Mouse (Mus musculus): ENCODE data around the gene Pctp. TPM values are rescaled to one million over a fixed set of nuclear protein-coding genes. Genes with fewer than 3 reads are reported as not detected.

The Pctp gene
- polyA plus RNA-seq, 2 experiments: 2.3 to 3.9 TPM

DNA sequence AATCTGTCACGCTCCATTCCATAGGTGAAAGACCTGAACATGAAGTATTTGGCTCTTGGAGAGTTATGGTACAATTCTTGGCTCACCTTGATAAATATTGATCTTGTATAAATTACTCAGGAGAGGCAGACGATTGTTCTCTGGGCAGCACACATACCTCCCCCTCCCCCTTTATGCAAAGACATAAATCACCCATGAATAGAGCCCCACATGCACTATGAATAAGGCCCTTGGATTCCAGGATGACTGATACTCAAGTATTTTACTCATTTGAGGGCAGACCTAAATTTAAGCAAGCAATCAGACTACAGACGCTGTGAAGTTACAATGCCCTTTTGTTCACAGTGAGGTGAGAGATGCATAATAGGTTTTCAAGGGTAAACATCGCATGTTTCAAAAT is 32.0 kb downstream of the Pctp start:
- Histone ChIP-seq H3K4me2 (replicated peaks; ENCODE audit: low read depth, low read length, severe bottlenecking) (no peak overlapping the region), H3K9me3 (ENCODE audit: control insufficient read depth, low read length) (no peaks in the 10 kb centered on the region), H3K27ac (replicated peaks; ENCODE audit: low read depth, low read length) (no peak overlapping the region), H3K27me3 (ENCODE audit: control insufficient read depth, insufficient read depth, low read length) (no peaks in the 10 kb centered on the region), H3K9ac (ENCODE audit: low read depth, low read length, severe bottlenecking) (no peak overlapping the region), H3K4me1 (ENCODE audit: control insufficient read depth, insufficient read depth, low read length) (0 out of 2 replicates have a peak, but pooled peaks cover 2% of the 10 kb centered on the region), H3K36me3 (ENCODE audit: control insufficient read depth, insufficient read depth, low read length) (no peaks in the 10 kb centered on the region), H3K4me3 (replicated peaks; ENCODE audit: low read length) (no peak overlapping the region)
- ATAC-seq (ENCODE audit: low FRiP score, low read depth) (no peak), DNase-seq (ENCODE audit: low spot score) (no peak)
- TF ChIP-seq POLR2A (IDR thresholded peaks at IDR 0.05; ENCODE audit: borderline replicate concordance, extremely low read depth, insufficient read depth, insufficient read length): no peak
- WGBS: 48% methylated on average over 4 of the region's 4 CpGs

- Histone ChIP-seq H3K4me3 (replicated peaks; ENCODE audit: low read length) (no peak overlapping the region), H3K9me3 (ENCODE audit: control insufficient read depth, low read length) (no peaks in the 10 kb centered on the region), H3K4me2 (replicated peaks; ENCODE audit: low read depth, low read length, severe bottlenecking) (no peak overlapping the region), H3K36me3 (ENCODE audit: control insufficient read depth, insufficient read depth, low read length) (no peaks in the 10 kb centered on the region), H3K27me3 (ENCODE audit: control insufficient read depth, insufficient read depth, low read length) (no peaks in the 10 kb centered on the region), H3K27ac (replicated peaks; ENCODE audit: low read depth, low read length) (no peak overlapping the region), H3K4me1 (ENCODE audit: control insufficient read depth, insufficient read depth, low read length) (0 out of 2 replicates have a peak, but pooled peaks cover 2% of the 10 kb centered on the region), H3K9ac (ENCODE audit: low read depth, low read length, severe bottlenecking) (no peak overlapping the region)
- 62% methylated on average over 4 of the region's 4 CpGs for WGBS
- no peak for TF ChIP-seq POLR2A (IDR thresholded peaks at IDR 0.05; ENCODE audit: borderline replicate concordance, extremely low read depth, insufficient read depth, insufficient read length)
- ATAC-seq (ENCODE audit: low FRiP score, low read depth): no peak
- DNase-seq (ENCODE audit: low spot score): no peak
Observed at GRCm38 (mm10) chr11:89969131-89969530, 33.6 kb downstream of the Pctp start.

DNA sequence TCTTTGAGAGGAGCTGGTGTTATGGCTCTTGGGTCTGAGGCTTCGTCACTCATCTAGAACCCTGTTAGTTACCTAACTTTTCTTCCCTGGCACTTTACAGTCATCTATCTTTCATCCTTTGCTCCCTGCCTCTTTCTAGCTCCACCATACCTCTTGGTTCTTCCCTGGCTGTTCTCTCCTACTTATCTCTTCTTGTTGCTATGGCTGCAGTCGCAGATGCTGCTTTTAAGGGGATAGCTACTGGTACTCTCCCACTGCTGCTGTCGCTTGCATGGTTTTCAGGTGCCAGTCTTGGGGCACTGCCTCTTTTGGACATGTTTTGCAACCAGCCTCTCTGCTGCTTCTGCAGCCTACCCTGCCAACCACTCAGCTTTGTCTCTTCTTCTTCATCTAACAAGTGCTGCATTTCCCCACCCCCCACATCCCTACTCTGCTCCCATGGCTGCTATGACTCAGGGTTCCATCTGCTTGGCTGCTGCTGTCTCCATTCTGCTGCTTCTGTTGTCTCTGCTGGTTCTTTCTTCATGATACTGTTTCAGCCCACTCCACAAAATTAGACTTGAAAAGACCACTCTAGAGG is 51.9 kb downstream of the Pctp start:
- H3K4me2 ChIP-seq (replicated peaks; ENCODE audit: low read depth, low read length, severe bottlenecking): no peak overlapping the region
- no peak for TF ChIP-seq POLR2A (IDR thresholded peaks at IDR 0.05; ENCODE audit: borderline replicate concordance, extremely low read depth, insufficient read depth, insufficient read length)
- DNase-seq (ENCODE audit: low spot score) (no peak), ATAC-seq (ENCODE audit: low FRiP score, low read depth) (no peak)
- no peak overlapping the region for H3K27ac ChIP-seq (replicated peaks; ENCODE audit: low read depth, low read length)
- H3K4me3 ChIP-seq (replicated peaks; ENCODE audit: low read length): no peak overlapping the region
- 86% methylated on average over 3 of the region's 3 CpGs for WGBS
- no peaks in the 10 kb centered on the region for H3K36me3 ChIP-seq (ENCODE audit: control insufficient read depth, insufficient read depth, low read length)
- no peak overlapping the region for H3K9ac ChIP-seq (ENCODE audit: low read depth, low read length, severe bottlenecking)
- no peaks in the 10 kb centered on the region for H3K9me3 ChIP-seq (ENCODE audit: control insufficient read depth, low read length)
- no peaks in the 10 kb centered on the region for H3K4me1 ChIP-seq (ENCODE audit: control insufficient read depth, insufficient read depth, low read length)
- no peaks in the 10 kb centered on the region for H3K27me3 ChIP-seq (ENCODE audit: control insufficient read depth, insufficient read depth, low read length)

DNA sequence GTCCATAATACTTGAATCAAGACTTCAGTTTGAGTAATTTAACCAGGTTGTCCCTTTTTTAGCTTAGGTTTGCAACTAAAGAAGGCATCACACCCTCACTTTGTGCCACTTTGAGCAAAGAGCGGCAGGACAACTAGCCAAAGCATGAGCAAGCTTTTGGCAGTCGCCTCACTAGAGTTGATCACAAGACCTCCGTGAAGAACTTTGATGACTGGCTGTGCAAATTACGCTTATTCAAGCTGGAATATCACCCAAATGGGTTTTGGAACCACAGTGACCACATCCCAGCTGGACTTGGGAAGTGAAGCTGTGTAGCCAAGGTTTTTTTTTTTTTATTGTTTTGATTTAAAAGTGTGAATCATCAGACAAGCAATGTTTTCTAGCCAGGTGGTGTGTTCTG is 54.9 kb downstream of the Pctp start:
- Histone ChIP-seq H3K4me2 (replicated peaks; ENCODE audit: low read depth, low read length, severe bottlenecking) (no peak overlapping the region), H3K4me1 (ENCODE audit: control insufficient read depth, insufficient read depth, low read length) (no peaks in the 10 kb centered on the region), H3K9ac (ENCODE audit: low read depth, low read length, severe bottlenecking) (no peak overlapping the region), H3K4me3 (replicated peaks; ENCODE audit: low read length) (no peak overlapping the region), H3K9me3 (ENCODE audit: control insufficient read depth, low read length) (no peaks in the 10 kb centered on the region), H3K36me3 (ENCODE audit: control insufficient read depth, insufficient read depth, low read length) (no peaks in the 10 kb centered on the region), H3K27ac (replicated peaks; ENCODE audit: low read depth, low read length) (no peak overlapping the region), H3K27me3 (ENCODE audit: control insufficient read depth, insufficient read depth, low read length) (no peaks in the 10 kb centered on the region)
- WGBS: 90% methylated on average over 4 of the region's 4 CpGs
- ATAC-seq (ENCODE audit: low FRiP score, low read depth): no peak
- TF ChIP-seq POLR2A (IDR thresholded peaks at IDR 0.05; ENCODE audit: borderline replicate concordance, extremely low read depth, insufficient read depth, insufficient read length): no peak
- no peak for DNase-seq (ENCODE audit: low spot score)

- DNase-seq (ENCODE audit: low spot score) (no peak), ATAC-seq (ENCODE audit: low FRiP score, low read depth) (no peak)
- H3K4me1 ChIP-seq (ENCODE audit: control insufficient read depth, insufficient read depth, low read length): no peaks in the 10 kb centered on the region
- no peaks in the 10 kb centered on the region for H3K36me3 ChIP-seq (ENCODE audit: control insufficient read depth, insufficient read depth, low read length)
- no peak for TF ChIP-seq POLR2A (IDR thresholded peaks at IDR 0.05; ENCODE audit: borderline replicate concordance, extremely low read depth, insufficient read depth, insufficient read length)
- H3K27me3 ChIP-seq (ENCODE audit: control insufficient read depth, insufficient read depth, low read length): no peaks in the 10 kb centered on the region
- H3K27ac ChIP-seq (replicated peaks; ENCODE audit: low read depth, low read length): no peak overlapping the region
- no peak overlapping the region for H3K4me3 ChIP-seq (replicated peaks; ENCODE audit: low read length)
- H3K9ac ChIP-seq (ENCODE audit: low read depth, low read length, severe bottlenecking): no peak overlapping the region
- no peak overlapping the region for H3K4me2 ChIP-seq (replicated peaks; ENCODE audit: low read depth, low read length, severe bottlenecking)
- WGBS: 80% methylated on average over 8 of the region's 8 CpGs
- no peaks in the 10 kb centered on the region for H3K9me3 ChIP-seq (ENCODE audit: control insufficient read depth, low read length)
Observed at GRCm38 (mm10) chr11:89945159-89945558, 57.5 kb downstream of the Pctp start.

- Histone ChIP-seq H3K4me1 (ENCODE audit: control insufficient read depth, insufficient read depth, low read length) (no peaks in the 10 kb centered on the region), H3K27me3 (ENCODE audit: control insufficient read depth, insufficient read depth, low read length) (no peaks in the 10 kb centered on the region), H3K36me3 (ENCODE audit: control insufficient read depth, insufficient read depth, low read length) (no peaks in the 10 kb centered on the region), H3K9me3 (ENCODE audit: control insufficient read depth, low read length) (no peaks in the 10 kb centered on the region), H3K9ac (ENCODE audit: low read depth, low read length, severe bottlenecking) (no peak overlapping the region), H3K4me3 (replicated peaks; ENCODE audit: low read length) (no peak overlapping the region), H3K4me2 (replicated peaks; ENCODE audit: low read depth, low read length, severe bottlenecking) (no peak overlapping the region), H3K27ac (replicated peaks; ENCODE audit: low read depth, low read length) (no peak overlapping the region)
- 32% methylated on average over 7 of the region's 7 CpGs for WGBS
- no peak for TF ChIP-seq POLR2A (IDR thresholded peaks at IDR 0.05; ENCODE audit: borderline replicate concordance, extremely low read depth, insufficient read depth, insufficient read length)
- ATAC-seq (ENCODE audit: low FRiP score, low read depth): no peak
- no peak for DNase-seq (ENCODE audit: low spot score)
Observed at GRCm38 (mm10) chr11:89937241-89937640, 65.5 kb downstream of the Pctp start.

Other genes starting within 250 kb of the Pctp start
- 0.36 and 0.53 TPM in 2 replicates for gene Ankfn1, start 225.2 kb downstream of the Pctp start, polyA plus RNA-seq (2012; rRNA removed)
- 0.61 and 0.84 TPM in 2 replicates for gene Ankfn1, start 225.2 kb downstream of the Pctp start, polyA plus RNA-seq (2014; fragmentation: Nextera tagmentation; extraction: Ambion mirVana)
- gene Tmem100, start 27.5 kb upstream of the Pctp start, polyA plus RNA-seq (2012; rRNA removed): 12.6 and 16.4 TPM in 2 replicates
- gene Tmem100, start 27.5 kb upstream of the Pctp start, polyA plus RNA-seq (2014; fragmentation: Nextera tagmentation; extraction: Ambion mirVana): 20.1 and 23.9 TPM in 2 replicates
- 4.1 and 4.2 TPM in 2 replicates for gene Gm45716, start 184.8 kb upstream of the Pctp start, polyA plus RNA-seq (2012; rRNA removed)
- 7.7 and 8.1 TPM in 2 replicates for gene Gm45716, start 184.8 kb upstream of the Pctp start, polyA plus RNA-seq (2014; fragmentation: Nextera tagmentation; extraction: Ambion mirVana)
- 26.1 and 31.6 TPM in 2 replicates for gene Mmd, start 246.6 kb upstream of the Pctp start, polyA plus RNA-seq (2012; rRNA removed)
- 24.1 and 26.0 TPM in 2 replicates for gene Mmd, start 246.6 kb upstream of the Pctp start, polyA plus RNA-seq (2014; fragmentation: Nextera tagmentation; extraction: Ambion mirVana)